Mouse (Mus musculus): ENCODE results near the gene Dis3l2.

DNA sequence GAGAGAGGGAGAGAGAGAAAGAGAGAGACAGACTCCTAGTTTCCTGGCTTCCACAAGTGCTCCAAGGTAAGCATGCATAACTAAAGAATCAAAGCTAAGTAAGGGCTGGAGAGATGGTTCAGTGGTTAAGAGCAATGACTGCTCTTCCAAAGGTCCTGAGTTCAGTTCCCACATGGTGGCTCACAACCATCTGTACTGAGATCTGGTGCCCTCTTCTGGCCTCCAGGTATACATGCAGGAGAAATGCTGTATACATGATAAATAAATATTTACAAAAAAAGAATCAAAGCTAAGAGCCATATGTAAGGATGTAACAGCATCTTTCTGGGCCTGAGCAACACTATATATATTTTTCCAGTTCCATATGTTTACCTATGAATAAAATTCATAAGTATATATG is 357.3 kb downstream of the Dis3l2 start:
- TF ChIP-seq POLR2A (IDR thresholded peaks at IDR 0.05; ENCODE audit: borderline replicate concordance, control insufficient read depth, low read depth, low read length) (no peak), CTCF (IDR thresholded peaks at IDR 0.05; ENCODE audit: control insufficient read depth, insufficient read depth, low read length) (no peak)

Data from bone marrow, adult 2 months (tissue).